ENCODE assay signal across 22 mouse cellular contexts in genomic region chr4:45412433-45413192, GRCm38 (mm10).
"Had no signal": no experiment of that assay in that cellular context is flagged by ENCODE, and none has a peak within 500 bp of the region (broad histone marks: within the 10 kb centered on the region; RNA-seq: fewer than 3 reads in every experiment).

No protein-coding gene starts in this region.

- H3K4me3 ChIP-seq: layer of hippocampus, adult 2 months; limb, embryonic 10.5 days; limb, embryonic 13.5 days had no signal

- H3K27ac ChIP-seq: layer of hippocampus, adult 2 months; limb, embryonic 10.5 days; limb, embryonic 13.5 days; liver, embryonic 14.5 days; stomach, postnatal 0 days had no signal

- H3K36me3 ChIP-seq: limb, embryonic 10.5 days; limb, embryonic 13.5 days had no signal

- H3K27me3 ChIP-seq: limb, embryonic 13.5 days had no signal

- H3K9me3 ChIP-seq: limb, embryonic 10.5 days; limb, embryonic 13.5 days had no signal

- DNase-seq: kidney, adult 18-20 months; kidney, adult 9 months; kidney, postnatal 14 days; kidney, postnatal 4 days; layer of hippocampus, adult 9-11 months; liver; liver, postnatal 0 days; lung, embryonic 14.5 days; lung, postnatal 14 days; lung, postnatal 4 days; midbrain, embryonic 14.5 days; right cerebral cortex, adult 18-20 months; right cerebral cortex, postnatal 14 days; right cerebral cortex, postnatal 4 days; thymus, adult 2 months; thymus, postnatal 14 days; thymus, postnatal 4 days had no signal
